Comparison of ENCODE assay signal across 12 mouse cellular contexts in the genomic region with DNA sequence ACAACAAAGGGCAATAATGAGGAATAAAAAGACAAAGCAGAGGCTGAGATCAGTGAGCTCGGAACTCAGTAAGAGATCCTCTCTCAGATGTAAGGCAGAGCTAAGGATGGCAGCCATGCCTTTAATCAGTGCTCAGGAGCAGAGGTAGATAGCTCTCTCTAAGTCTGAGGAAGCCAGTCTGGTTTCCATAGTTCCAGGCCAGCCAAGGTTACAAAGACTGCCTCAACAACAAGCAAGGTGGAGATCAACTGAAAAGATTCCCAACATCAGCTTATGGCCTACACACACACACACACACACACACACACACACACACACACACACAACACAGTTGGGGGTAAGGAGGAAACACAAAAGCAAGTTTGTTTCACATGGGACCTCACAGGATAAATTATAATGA. TPM values are rescaled to one million over a fixed set of nuclear protein-coding genes. Genes with fewer than 3 reads are reported as not detected.
"Had no signal": no experiment of that assay in that cellular context is flagged by ENCODE, and none has a peak within 500 bp of the region (broad histone marks: within the 10 kb centered on the region; RNA-seq: fewer than 3 reads in every experiment).

No protein-coding gene starts in this region.

- H3K4me2 ChIP-seq: limb, embryonic 13.5 days; neural tube, embryonic 15.5 days; stomach, embryonic 15.5 days had no signal

- H3K27ac ChIP-seq: limb, embryonic 13.5 days; liver, embryonic 14.5 days; neural tube, embryonic 15.5 days; stomach, embryonic 15.5 days had no signal

- H3K9ac ChIP-seq: limb, embryonic 13.5 days; liver, embryonic 14.5 days; neural tube, embryonic 15.5 days; stomach, embryonic 15.5 days had no signal

- H3K4me3 ChIP-seq: limb, embryonic 13.5 days; neural tube, embryonic 15.5 days; stomach, embryonic 15.5 days had no signal

- H3K4me1 ChIP-seq: stomach, embryonic 15.5 days had no signal

- ATAC-seq: intestine, postnatal 0 days had no signal

- H3K9me3 ChIP-seq: limb, embryonic 13.5 days; neural tube, embryonic 15.5 days; stomach, embryonic 15.5 days had no signal

- DNase-seq: kidney, adult 8-10 months; kidney, postnatal 36 days; left cerebral cortex, postnatal 4 days; lung, adult 18-20 months; right cerebral cortex, postnatal 4 days; thymus, postnatal 4 days had no signal

- H3K27me3 ChIP-seq: limb, embryonic 13.5 days; neural tube, embryonic 15.5 days; stomach, embryonic 15.5 days had no signal

RNA-seq across cellular contexts. Expression of a gene that starts 7.8 kb away (rescaled TPM):
- total RNA-seq: liver, adult 2 months had no signal
- polyA plus RNA-seq: liver, adult 2 months; liver, embryonic 14.5 days had no signal
